Mouse (Mus musculus) cortical plate, adult 2 months (tissue): ENCODE measurements around the gene Hira. TPM values are rescaled to one million over a fixed set of nuclear protein-coding genes. Genes with fewer than 3 reads are reported as not detected.
"Not testable (repeated sequence)": the region's sequence is repeated elsewhere in the genome, so short reads cannot be mapped to it uniquely, and the experiment has no call there.

Experiments used
- H3K27ac ChIP-seq: fragments of 200-500 bp; 2 replicates; pipeline ENCODE4 v1.5.1; 2012; ENCODE audit warnings: low read length, control low read depth, inconsistent platforms; ENCODE audit not compliant: insufficient read depth
- H3K4me1 ChIP-seq: fragments of 200-500 bp; 2 replicates; pipeline ENCODE4 v1.6.1; 2011; ENCODE audit warnings: low read length; ENCODE audit not compliant: control insufficient read depth, insufficient read depth
- H3K4me3 ChIP-seq: fragments of 200-500 bp; 2 replicates; pipeline ENCODE4 v1.5.1; 2011; ENCODE audit warnings: mild to moderate bottlenecking, low read length, control low read depth; ENCODE audit not compliant: insufficient read depth
- CTCF ChIP-seq: fragments of 200-500 bp; IDR thresholded peaks from 2 replicates; pipeline ENCODE4 v1.5.1; 2011; ENCODE audit warnings: mild to moderate bottlenecking, control low read depth, low read length; ENCODE audit not compliant: insufficient read depth; ENCODE audit errors: extremely low read depth
- POLR2A ChIP-seq: fragments of 200-500 bp; IDR thresholded peaks from 2 replicates; pipeline ENCODE4 v1.6.1; 2011; ENCODE audit warnings: mild to moderate bottlenecking, low read length, control low read depth; ENCODE audit not compliant: insufficient read depth; ENCODE audit errors: extremely low read depth
- polyA plus RNA-seq: library from polyadenylated mRNA; depleted of rRNA; stranded (reverse); fragments of >200 nt; gene quantifications from 2 replicates; pipeline ENCODE4 v1.2.3, GENCODE M21; 2012

The Hira gene
- polyA plus RNA-seq, 1 experiment, result 73.5 TPM

DNA sequence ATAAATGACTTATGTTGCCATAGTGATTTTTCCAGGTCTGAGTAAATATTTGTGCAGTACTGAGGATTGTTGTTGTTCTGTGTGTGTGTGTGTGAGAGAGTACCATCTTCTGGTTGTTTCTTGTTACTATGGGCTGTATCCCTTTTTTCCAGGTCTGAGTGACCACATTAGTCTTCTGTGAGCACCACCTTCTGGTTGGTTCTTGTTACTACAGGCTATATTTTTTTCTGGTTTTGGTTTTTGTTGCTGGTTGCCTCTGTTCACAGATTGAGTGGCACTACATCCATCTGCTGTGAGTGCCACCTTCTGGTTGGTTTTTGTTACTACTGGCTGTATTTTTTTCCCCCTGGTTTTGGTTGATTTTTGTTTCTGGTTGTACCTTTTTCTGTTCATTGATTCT lies 18.3 kb upstream of the Hira start:
- TF ChIP-seq CTCF, result peak; percentile 25; the same call in 1 of the 2 replicates
- no peak for TF ChIP-seq POLR2A
- Histone ChIP-seq H3K27ac (no peak overlapping the region), H3K4me1 (no peaks in the 10 kb centered on the region), H3K4me3 (no peak overlapping the region)

DNA sequence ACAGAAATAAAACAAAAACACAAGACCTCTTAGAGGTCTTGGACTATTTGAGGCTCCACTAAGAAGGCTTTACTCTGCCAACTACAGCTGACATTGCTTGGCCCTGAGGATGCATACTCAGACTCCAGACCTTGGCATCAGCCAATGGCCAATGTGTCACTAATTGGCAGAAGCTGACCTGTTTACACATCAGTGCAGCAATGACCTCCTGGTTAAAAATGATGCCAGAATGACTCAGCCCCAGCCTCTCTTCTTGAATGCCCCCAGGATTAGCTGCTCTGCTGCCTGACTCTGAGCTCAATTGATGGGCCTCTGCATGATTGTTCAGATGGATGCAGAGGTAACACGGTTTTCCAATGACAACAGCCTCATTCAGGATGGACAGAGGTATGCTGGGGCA lies 16.7 kb upstream of the Hira start:
- no peaks in the 10 kb centered on the region for H3K4me1 ChIP-seq
- no peak overlapping the region for H3K27ac ChIP-seq
- no peak for TF ChIP-seq CTCF
- TF ChIP-seq POLR2A, result no peak
- no peak overlapping the region for H3K4me3 ChIP-seq

DNA sequence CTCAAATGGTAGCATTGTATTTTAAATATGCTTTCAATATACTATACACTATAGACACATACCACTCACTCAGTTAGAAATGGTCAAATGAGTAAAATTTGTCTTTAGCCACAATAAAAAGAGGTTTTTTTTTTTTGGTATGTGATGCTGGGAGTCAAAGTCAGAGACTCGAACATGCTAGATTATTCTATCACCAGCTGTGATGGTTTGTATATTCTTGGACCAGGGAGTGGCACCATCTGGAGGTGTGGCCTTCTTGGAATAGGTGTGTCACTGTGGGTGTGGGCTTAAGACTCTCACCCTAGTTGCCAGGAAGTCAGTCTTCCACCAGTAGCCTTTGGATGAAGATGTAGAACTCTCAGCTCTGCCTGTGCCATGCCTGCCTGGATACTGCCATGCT lies 6.3 kb upstream of the Hira start:
- not testable (repeated sequence) for H3K4me3 ChIP-seq, H3K27ac ChIP-seq, H3K4me1 ChIP-seq

DNA sequence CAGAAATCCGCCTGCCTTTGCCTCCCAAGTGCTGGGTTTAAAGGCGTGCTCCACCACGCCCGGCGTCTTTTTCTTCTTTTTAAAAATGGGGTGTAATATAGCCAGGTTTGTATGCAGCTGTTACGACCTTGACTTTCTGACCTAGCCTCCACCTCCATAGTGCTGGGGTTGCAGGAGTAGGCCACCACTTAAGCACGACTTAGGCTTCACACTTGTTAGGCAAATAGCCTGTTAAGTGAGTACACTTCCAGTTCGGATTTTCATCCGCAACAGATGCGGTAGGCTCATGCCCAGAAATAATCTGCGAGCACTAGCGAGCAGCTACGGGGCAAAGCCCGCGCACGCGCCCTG lies 771 bp upstream of the Hira start:
- Histone ChIP-seq H3K27ac (no peak overlapping the region), H3K4me3 (peak overlapping the region; percentile 98), H3K4me1 (no peaks in the 10 kb centered on the region; the same call in 1 of the 2 replicates)
- TF ChIP-seq CTCF (no peak), POLR2A (no peak)

DNA sequence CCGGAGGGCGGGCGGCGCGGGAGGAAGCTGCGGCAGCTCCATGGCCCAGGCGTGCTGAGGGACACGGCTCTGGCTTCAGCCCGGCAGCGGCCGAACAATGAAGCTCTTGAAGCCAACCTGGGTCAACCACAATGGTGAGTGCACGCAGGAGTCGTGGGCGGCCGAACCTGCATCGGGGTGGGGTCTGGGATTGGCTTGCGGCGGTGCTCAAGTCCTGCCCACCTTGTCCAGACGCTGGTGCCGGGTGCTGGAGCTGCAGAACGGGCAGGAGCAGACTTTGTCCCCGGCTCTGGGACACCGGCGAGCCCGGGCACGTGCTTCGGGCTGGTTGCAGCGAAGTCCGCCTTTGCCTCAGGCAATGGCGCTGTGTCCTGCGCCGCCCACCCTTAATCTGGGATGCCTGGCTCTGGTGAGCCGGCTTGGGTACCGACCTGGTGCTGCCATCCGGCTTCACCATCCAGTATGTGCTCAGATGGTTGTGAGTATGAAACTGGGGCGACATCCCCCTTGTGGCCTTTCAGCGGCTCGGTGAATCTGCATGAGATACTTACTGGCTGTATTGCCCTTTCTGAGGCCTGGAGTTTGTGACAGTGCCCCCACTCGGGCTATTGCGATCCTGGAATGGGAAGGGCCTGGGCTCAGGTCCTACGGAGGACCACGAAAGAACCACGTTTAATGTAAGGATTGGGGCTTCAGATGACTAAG lies 701 bp downstream of the Hira start:
- TF ChIP-seq CTCF (no peak), POLR2A (peak; percentile 30; the same call in 1 of the 2 replicates)
- Histone ChIP-seq H3K4me3 (peak overlapping the region; percentile 98), H3K4me1 (no peaks in the 10 kb centered on the region; the same call in 1 of the 2 replicates), H3K27ac (peak overlapping the region; percentile 31; the same call in 1 of the 2 replicates)

DNA sequence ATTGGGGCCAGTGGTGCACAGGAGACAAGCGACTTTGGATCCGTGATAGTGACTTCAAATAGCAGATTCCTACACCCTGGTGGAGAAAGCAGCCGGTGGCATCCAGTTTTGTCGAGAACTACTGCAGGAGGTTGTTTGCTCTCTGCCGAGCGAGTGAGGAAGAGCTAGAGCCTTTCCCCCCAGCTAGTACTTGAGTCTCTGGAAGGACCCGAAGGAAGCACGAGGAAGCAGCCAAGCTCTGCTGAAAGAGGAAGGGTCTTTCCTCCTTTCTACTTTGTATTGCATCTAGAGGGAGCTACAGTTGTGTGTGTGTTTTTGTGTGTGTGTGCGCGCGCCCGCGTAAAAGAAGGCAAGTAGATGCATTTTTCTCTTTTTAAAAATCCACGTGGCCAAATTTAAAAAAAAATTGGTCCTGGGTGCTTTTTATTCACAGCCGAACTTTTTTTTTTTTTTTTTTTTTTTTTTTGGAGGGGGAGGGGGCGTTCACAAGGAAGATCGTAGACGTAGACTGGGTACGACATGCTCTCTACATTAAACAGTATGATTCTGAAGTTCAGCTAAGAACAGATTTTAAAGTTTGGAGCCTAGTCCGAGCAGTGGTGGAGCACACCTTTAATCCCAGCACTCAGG lies 1.4 kb downstream of the Hira start:
- no peaks in the 10 kb centered on the region; the same call in 1 of the 2 replicates for H3K4me1 ChIP-seq
- H3K27ac ChIP-seq, result 0 out of 2 replicates have a peak overlapping the region, but pooled peaks have one; percentile 31
- TF ChIP-seq CTCF, result no peak
- no peak for TF ChIP-seq POLR2A
- H3K4me3 ChIP-seq, result peak overlapping the region; percentile 98

DNA sequence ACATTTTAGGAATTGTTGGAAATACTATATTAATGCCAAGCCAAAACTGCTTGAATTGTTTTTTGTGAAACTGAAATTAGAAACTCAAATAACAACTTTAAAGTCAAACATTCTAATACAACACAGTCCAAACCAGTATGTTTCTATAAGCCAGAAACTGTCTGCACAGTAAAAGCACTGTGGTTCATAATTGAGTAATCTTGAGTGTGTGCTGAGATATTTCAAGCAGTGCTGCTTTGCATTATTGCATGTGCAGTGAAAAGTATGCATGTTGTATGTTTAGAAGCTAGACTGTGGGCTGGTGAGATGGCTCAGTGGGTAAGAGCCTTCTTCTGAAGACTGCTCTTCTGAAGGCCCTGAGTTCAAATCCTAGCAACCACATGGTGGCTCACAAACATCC lies 7.2 kb downstream of the Hira start:
- no peak overlapping the region for H3K4me3 ChIP-seq
- no peak overlapping the region for H3K27ac ChIP-seq
- H3K4me1 ChIP-seq, result no peaks in the 10 kb centered on the region; the same call in 1 of the 2 replicates
- TF ChIP-seq CTCF (no peak), POLR2A (no peak)

DNA sequence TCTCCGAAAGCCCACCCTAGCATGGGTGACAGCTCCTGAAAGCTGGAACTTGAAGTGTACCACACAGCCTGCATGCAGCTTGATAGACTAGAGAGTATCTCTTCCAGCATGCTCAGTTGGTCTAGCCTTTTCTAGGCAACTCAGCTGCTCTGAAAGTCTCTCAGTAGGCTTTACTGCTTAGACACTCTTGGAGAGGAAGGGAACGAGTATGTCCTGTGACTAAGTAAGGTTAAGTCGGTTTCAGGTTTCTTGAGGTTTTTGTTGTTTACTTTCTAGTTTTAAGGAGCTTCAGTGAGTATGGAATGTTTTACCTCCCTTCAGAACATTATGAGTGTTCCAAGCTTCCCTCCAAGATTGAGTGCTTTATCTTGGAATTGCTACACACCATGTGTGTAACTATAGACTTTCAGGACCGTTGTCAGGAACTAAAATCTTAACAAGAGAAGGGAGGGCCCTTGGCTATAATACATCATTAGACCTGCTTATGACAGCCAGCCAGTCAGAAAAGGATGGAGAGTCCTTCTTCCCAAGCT lies 17.1 kb downstream of the Hira start:
- Histone ChIP-seq H3K4me1 (no peaks in the 10 kb centered on the region; the same call in 1 of the 2 replicates), H3K27ac (no peak overlapping the region), H3K4me3 (no peak overlapping the region)
- TF ChIP-seq POLR2A (no peak), CTCF (no peak)

DNA sequence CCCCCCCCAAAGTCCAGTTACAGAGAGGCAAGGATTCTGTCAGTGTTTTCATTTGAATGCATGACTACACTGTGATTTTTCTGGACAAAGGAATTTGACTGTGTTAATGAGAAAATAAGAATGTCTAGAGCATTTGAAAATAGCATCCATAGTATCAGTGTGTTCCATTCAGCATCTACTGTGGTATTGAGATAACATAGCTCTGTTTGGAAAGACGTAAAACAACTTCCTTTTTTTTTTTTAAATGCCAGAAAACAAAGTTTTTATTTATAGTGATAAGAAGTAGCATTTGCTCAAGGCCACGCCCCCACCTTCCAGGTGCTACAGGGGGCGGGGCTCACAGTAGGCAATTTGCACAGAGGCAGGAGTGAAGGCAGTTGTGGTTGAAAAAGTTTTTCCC lies 18.4 kb downstream of the Hira start:
- Histone ChIP-seq H3K4me3 (no peak overlapping the region), H3K4me1 (no peaks in the 10 kb centered on the region; the same call in 1 of the 2 replicates), H3K27ac (no peak overlapping the region)
- no peak for TF ChIP-seq CTCF
- TF ChIP-seq POLR2A, result no peak

DNA sequence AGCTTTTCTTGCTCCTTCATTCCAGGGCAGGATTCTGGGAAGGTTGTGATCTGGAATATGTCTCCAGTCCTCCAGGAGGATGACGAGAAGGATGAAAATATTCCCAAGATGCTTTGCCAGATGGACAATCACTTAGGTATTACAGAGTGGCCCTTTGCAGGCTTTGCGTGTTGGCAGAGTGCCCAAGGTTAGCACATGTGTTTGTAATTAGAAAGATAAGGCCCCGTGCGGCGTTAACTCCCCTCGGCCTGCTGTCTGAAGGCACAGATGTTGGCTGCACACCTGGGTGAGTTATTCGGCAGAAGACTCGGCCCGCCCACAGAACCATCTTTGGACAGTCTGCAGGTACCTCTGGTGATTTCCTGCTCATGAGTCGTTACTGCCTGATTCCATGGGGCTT lies 19.6 kb downstream of the Hira start:
- TF ChIP-seq CTCF (no peak), POLR2A (no peak)
- no peak overlapping the region for H3K27ac ChIP-seq
- H3K4me3 ChIP-seq, result no peak overlapping the region
- no peaks in the 10 kb centered on the region for H3K4me1 ChIP-seq
